Mouse (Mus musculus): ENCODE measurements around the gene Ypel5.

Gene Ypel5

DNA sequence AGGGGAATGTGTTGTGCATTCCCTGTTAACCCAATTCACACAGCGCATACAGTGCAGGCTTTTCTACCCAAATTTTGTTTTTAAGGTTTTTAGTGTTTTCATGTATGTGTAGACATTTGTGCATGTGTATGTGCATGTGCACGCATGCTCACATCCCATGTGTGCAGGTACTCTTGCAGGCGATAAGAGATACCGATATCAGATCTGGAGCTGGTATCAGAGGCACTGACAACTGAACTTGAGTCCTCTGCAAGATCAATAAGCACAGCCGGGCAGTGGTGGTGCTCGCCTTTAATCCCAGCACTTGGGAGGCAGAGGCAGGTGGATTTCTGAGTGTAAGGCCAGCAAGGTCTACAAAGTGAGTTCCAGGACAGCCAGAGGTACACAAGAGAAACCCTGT, 8.1 kb downstream of the Ypel5 start:
- in situ Hi-C loops (cut with MboI, MseI): no loop called here

DNA sequence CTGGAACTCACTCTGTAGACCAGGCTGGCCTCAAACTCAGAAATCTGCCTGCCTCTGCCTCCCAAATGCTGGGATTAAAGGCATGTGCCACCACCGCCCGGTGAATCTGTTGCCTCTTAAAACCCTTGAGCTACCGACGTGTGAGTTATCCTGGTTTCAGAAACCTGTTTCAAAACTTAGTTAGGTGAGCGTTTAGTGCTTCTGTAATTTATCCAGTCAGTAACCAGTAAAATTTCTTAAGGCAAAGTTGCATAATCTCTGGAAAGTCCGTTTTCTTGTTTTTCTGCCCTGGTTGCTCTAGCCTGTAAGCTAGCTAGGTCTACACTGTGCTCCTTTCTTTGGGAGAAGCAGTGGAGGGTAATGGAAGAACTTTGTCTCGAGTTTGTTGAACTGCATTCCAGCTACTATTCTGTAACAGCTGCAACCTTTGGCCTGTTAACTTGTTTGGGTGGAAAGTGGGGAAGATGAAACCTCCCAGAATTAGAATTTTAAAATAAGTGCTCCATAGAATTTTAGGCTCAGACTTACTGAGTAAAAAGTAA, 8.8 kb downstream of the Ypel5 start:
- in situ Hi-C loops (cut with MboI, MseI): no loop called here

DNA sequence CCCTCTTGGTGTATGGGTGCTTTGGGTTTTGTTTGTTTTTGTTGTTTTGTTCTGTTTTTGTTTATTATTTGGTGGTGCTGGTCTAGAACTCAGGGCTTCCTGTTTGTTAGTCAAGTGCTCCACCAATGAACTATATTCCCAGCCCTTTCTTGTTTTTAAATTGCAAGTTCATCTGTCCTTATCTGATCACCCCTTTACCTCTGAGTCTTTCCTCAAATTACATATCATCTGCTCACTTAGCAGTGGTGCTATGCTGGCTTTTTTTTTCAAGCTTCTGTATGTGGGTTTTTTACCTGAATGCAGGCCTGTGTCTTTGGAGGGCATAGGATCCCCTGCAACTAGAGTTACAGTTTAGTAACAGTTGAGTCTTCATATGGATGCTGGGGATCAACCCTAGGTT, 9.3 kb downstream of the Ypel5 start:
- in situ Hi-C loops (cut with MboI, MseI): no loop called here

DNA sequence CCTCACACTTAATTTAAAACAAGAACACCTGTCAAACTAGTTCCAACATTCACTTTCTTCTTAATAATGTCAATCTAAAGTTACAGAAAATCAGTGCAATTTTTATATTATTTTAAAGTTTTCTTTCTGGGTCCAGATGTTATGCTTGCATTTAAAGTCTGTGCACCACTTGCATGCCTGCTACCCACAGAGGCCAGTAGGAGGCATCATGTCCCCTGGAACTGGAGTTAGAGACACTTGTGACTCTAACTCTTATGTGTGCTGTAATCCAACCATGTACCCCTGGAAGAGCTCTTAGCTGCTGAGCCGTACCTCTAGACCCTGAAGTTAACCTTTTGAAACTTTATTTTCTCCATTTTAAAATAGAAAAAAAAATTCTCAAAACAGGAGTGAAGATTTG, 19.0 kb downstream of the Ypel5 start:
- in situ Hi-C loops (cut with MboI, MseI): loop anchor here (10.0 to 25.0 kb wide), 2 partner anchors 420 to 882 kb away; no protein-coding TSS in a partner anchor

DNA sequence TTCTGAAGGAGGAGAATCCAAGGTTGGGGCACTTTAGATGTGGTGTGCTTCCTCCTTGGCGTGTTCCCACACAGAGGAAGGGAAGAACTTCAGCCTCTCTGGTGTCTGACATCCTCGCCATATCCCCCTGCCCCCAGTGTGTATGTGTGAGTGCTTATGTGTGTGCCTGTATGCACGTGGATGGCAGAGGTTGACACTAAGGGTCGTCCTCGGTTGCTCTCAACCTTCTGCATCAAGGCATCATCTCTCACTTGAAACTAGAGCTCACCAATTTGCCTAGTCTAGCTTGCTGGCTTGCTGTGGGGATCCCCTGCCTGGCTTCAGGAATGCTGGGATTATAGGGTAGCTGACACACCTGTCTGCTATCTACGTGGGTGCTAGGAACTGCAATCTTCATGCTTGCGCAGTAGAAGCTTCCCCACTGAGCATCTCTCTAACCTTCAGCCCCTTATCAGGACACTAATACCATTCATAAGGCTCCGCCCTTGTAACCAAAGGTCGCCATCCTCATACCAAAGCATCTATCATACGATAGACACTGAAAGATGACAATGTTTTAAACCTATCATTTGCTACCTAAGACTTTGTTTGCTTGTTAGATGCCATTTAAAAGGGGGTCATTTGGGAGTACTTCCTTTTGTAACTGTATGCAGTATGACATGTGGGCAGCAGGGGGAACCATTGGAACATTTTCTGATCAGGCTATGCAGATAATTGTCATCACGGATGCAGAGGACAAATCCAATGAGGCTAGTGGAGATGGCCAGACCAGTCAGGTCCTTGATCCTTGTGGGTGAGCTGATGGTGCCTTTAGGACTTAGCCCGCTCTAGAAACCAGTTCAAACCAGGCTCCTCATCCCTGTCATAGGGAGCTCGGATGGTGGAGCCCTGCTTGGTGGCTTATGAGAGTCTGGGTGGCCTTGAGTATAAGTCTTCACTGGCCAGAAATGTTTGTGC, 21.7 kb downstream of the Ypel5 start:
- in situ Hi-C loops (cut with MboI, MseI): loop anchor here (10.0 to 25.0 kb wide), 2 partner anchors 417 to 879 kb away; no protein-coding TSS in a partner anchor

GRCm38 (mm10) chr17:72863226-72863625, 27.0 kb downstream of the Ypel5 start:
- in situ Hi-C loops (cut with MboI, MseI): loop anchor here (25.0 kb wide), 1 partner anchor 874 kb away; no protein-coding TSS in a partner anchor

GRCm38 (mm10) chr17:72866624-72867245, 30.5 kb downstream of the Ypel5 start:
- in situ Hi-C loops (cut with MboI, MseI): loop anchor here (25.0 kb wide), 1 partner anchor 871 kb away; no protein-coding TSS in a partner anchor

DNA sequence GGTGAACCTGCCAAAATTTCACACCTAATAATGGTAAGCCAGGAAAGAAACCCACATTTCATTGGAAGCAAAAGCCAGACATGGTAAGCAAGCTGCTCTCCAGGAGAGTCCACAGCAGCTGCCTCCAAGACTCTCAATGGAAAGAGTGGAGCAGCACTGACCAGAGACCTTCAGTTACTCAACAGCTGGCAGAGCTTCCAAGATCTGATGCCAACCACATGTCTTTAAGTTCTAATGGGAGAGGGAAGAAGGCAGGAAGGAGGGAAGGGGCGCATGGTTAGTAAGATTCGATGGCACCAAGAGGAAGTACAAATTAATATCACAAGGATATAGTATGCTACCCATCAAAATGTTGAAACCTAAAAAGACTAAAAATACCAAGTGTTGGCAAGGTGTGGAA, 31.9 kb downstream of the Ypel5 start:
- in situ Hi-C loops (cut with MboI, MseI): loop anchor here (25.0 kb wide), 1 partner anchor 869 kb away; no protein-coding TSS in a partner anchor

DNA sequence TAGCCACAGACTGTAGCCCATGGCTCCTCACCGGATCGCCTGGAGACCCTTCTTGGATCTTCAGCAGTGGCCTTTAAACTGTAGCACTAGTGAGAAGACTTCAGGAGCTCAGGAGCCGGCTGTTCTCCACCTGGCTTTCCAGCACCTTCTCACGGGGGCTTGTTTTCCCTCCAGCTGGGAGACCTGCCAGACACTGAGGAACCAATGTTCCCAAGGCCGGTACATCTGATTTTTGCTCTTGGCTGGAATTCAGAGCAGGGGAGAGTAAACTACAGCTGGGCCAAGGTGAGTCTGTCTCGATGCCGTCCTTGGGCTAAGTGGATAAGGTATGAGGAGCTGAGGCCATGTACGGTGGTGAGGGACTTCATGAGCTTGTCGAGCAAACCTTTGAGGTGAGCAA, 42.7 kb downstream of the Ypel5 start:
- in situ Hi-C loops (cut with MboI, MseI): loop anchor here (10.0 kb wide), 1 partner anchor 524 kb away; no protein-coding TSS in a partner anchor

GRCm38 (mm10) chr17:72880156-72880555, 43.9 kb downstream of the Ypel5 start:
- in situ Hi-C loops (cut with MboI, MseI): no loop called here

GRCm38 (mm10) chr17:72881051-72881450, 44.8 kb downstream of the Ypel5 start:
- in situ Hi-C loops (cut with MboI, MseI): no loop called here

DNA sequence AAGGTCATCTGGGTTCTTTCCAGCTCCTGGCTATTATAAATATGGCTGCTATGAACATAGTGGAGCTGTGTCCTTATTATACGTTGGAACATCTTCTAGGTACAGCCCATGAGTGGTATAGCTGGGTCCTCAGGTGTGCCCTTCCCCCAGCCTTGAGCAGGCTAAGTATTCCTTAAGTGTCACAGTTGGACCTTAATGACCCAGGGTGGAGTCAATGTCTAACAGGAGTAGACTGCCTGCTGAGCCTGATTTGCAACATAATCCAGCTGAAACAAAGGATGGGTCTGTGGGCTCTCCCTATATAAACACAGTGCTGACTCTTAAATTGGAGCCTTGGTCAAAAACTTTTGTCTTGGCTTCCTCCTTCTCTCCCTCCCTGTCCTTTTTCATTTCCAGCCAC, 45.6 kb downstream of the Ypel5 start:
- in situ Hi-C loops (cut with MboI, MseI): no loop called here

DNA sequence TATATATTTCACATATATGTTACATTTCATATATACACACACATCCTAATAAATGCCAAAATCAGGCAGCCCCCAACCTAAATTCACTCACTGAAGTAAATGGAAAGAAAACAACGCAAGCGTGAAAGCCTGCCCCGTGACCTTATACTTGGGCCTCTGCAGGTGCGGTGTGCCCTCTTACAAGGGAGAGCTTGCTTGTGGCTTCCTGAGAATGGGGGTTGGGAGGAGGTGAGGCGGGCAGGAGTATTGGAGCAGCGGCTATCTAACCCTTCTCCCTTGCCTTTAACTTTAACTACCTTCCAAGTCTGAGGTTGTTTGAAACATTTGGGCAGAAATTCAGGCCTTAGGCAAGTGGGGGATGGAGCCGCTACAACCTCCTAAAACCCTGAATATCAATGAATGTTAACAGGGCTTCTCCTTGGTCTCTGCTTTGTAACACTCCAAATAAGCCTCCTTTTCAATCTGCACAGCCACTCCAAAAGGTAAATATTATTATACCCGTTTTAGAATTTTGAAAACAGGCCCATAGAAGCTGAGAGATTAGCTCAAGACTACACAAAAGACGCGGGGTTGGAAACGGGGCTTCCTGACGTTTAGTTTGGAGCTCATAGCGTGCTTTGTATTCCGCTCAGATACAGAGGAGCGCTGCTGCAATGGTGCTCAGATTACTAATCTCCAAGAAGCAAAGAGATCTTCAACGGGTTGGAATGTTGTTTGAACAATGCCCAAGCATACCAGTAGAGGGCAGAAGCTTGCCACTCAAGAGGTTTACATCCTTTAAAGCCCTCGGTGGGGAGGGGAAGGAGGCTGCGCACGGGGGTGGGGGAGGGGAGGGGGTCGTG, 53.5 kb downstream of the Ypel5 start:
- in situ Hi-C loops (cut with MboI, MseI): no loop called here

DNA sequence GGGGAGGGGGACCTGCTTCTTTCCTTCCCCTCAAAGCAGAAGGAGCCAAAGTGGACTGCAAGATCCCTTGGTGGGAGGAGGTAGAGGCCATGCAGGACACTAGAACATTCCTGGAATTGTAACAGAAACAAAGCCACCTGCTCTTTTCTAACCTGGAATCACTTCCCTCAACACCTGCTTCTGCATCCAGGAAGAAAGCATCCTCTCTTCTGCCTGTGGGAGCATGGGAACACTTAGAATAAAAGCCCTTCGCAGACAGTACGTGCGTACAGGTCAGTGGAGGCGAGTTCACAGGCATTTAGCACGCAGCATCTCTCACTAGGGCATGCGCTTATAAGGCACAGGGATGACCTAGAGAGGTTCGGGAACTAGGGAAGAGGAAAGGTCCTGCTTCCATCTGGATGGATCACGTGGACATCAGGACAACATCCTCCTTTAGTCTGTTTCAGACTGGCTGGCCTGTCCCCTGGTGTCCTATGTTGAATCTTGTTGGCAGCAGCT, 54.2 kb downstream of the Ypel5 start:
- in situ Hi-C loops (cut with MboI, MseI): no loop called here

DNA sequence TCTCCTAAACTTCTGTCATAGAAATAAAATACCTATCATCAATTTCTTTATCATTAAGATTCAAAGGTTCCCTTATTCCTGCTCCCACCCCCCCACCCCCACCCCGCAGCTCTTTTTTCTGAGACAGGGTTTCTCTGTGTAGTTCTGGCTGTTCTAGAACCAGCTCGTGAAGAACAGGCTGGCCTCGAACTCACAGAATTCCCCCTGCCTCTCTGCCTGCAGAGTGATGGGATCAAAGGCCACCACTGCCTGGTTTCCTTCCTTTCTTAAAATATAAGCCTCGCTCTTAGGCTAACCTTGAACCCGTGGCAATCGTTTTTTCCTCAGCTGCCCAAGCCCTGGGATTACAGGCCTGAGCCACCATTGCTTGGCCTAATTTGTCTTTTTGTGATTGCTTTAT, 55.3 kb downstream of the Ypel5 start:
- in situ Hi-C loops (cut with MboI, MseI): no loop called here

GRCm38 (mm10) chr17:72895506-72895905, 59.3 kb downstream of the Ypel5 start:
- in situ Hi-C loops (cut with MboI, MseI): no loop called here

- in situ Hi-C loops (cut with MboI, MseI): no loop called here
Observed at GRCm38 (mm10) chr17:72897076-72897475, 60.8 kb downstream of the Ypel5 start.

- in situ Hi-C loops (cut with MboI, MseI): no loop called here
Observed at GRCm38 (mm10) chr17:72897961-72898360, 61.7 kb downstream of the Ypel5 start.

- in situ Hi-C loops (cut with MboI, MseI): no loop called here
Observed at GRCm38 (mm10) chr17:72898775-72899174, 62.5 kb downstream of the Ypel5 start.
